Mouse (Mus musculus): ENCODE measurements around the gene Mybphl.

DNA sequence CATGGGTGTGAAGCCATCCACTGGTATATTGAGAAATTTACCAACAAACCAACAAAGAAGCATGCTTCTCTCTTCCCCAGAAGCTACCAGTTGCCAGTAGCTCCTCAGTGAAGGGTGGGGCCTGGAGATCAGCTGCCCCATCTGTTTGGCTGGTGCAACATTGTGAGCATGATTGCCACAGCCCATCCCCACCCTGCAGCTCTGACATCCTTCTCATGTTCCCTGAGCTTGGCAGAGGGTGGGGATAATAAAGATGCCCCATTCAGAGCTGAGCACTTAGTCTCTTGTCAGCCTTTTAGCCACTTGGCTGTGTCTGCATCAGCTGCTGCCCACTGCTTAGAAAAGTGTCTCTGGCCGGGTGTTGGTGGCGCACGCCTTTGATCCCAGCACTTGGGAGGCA lies 41.7 kb upstream of the Mybphl start:
- TF ChIP-seq CTCF (IDR thresholded peaks at IDR 0.05; ENCODE audit: low read depth) = no peak
- no peak for TF ChIP-seq EP300 (IDR thresholded peaks at IDR 0.05; ENCODE audit: low read depth)
